Mouse (Mus musculus): ENCODE results near the gene Bscl2.

DNA sequence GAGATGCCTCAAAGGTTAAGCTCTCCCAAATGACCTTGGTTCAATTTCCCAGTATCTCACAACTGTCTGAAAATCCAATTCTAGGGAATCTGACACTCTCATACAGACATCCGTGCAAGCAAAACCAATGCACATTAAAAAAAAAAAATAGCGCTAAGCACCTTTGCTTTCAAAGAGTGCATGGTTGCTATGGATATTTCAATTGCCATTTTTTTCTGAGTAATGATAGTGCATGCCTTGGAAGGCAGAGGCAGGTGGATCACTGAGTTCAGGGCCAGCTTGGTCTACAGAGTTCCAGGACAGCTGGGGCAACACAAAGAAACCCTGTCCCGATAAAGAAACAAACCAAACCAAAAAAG lies 43.7 kb downstream of the Bscl2 start:
- TF ChIP-seq CTCF (IDR thresholded peaks at IDR 0.05; ENCODE audit: borderline replicate concordance, insufficient read depth, low read depth, low read length) (no peak), POLR2A (IDR thresholded peaks at IDR 0.05; ENCODE audit: borderline replicate concordance, insufficient read depth, low read length) (no peak)
